Mouse (Mus musculus) intestine, embryonic 15.5 days (tissue): ENCODE results near the gene Obp2a. TPM values are rescaled to one million over a fixed set of nuclear protein-coding genes. Genes with fewer than 3 reads are reported as not detected.
"Not testable (repeated sequence)": the region's sequence is repeated elsewhere in the genome, so short reads cannot be mapped to it uniquely, and the experiment has no call there.

ENCODE experiments used
- ATAC-seq: fragments of 200-750 bp; cut with Nextera tagmentation; 2 replicates; pipeline ENCODE4 v1.8.0; 2017; ENCODE audit warnings: moderate TSS enrichment, moderate library complexity
- H3K27ac ChIP-seq: fragments of 300-500 bp; sonication (generic); 2 replicates; pipeline ENCODE4 v1.5.1; 2015; ENCODE audit warnings: mild to moderate bottlenecking, inconsistent platforms
- H3K27me3 ChIP-seq: fragments of 300-500 bp; sonication (generic); replicated peaks from 2 replicates; pipeline ENCODE4 v1.6.1; 2015; ENCODE audit warnings: inconsistent platforms
- H3K36me3 ChIP-seq: fragments of 300-500 bp; sonication (generic); 2 replicates; pipeline ENCODE4 v1.6.1; 2015; ENCODE audit warnings: inconsistent platforms
- H3K4me1 ChIP-seq: fragments of 300-500 bp; sonication (generic); replicated peaks from 2 replicates; pipeline ENCODE4 v1.6.1; 2015; ENCODE audit warnings: inconsistent platforms
- H3K4me2 ChIP-seq: fragments of 300-500 bp; sonication (generic); replicated peaks from 2 replicates; pipeline ENCODE4 v1.6.1; 2015; ENCODE audit warnings: mild to moderate bottlenecking, inconsistent platforms
- H3K4me3 ChIP-seq: fragments of 300-500 bp; sonication (generic); replicated peaks from 2 replicates; pipeline ENCODE4 v1.5.1; 2015; ENCODE audit warnings: inconsistent platforms
- H3K9ac ChIP-seq: fragments of 300-500 bp; sonication (generic); 2 replicates; pipeline ENCODE4 v1.6.1; 2015; ENCODE audit warnings: inconsistent platforms
- H3K9me3 ChIP-seq: fragments of 300-500 bp; sonication (generic); 2 replicates; pipeline ENCODE4 v1.6.1; 2016; ENCODE audit warnings: inconsistent platforms
- WGBS: fragments of 180-500 bp; shearing (Covaris S2); methylation state at CpG from one replicate; pipeline ENCODE4 v1.1.7; 2015; 5-methylcytosine and 5-hydroxymethylcytosine counted together
- polyA plus RNA-seq: library from polyadenylated mRNA; unstranded; fragments of >200 nt; fragmentation: Nextera tagmentation; extraction: Ambion mirVana; gene quantifications from 2 replicates; pipeline ENCODE4 v1.2.1, GENCODE M21; 2015

Obp2a gene
- polyA plus RNA-seq, 1 experiment from 2014 or later, result not detected

DNA sequence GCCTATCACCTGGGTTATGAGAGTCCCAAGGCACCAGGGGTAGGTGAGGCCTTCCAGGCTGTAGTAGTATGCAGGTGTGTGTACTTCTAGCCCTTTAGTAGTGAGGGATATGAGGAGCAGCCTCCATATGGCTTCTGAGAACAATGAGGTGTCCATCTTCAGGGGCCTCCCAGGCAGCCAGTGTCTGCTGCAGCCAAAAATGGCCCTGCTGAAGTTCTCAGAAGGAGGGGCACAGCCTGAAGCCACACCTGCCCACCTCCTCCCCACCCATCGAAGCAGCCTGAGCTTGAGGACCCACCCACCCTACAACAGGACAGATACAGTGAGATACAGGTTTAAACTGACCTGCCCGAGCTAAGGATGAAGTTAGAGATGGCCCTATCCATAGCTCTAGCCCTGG, 17.4 kb upstream of the Obp2a start, which contains the start of gene Lcn10:
Lcn10 (plus strand) TSS at position 301 of the 400 bp plus-strand sequence.
- no peak for ATAC-seq
- Histone ChIP-seq H3K4me2 (no peak within 1 kb of the TSS), H3K36me3 (no peaks in the 10 kb centered on the region), H3K27ac (no peak within 1 kb of the TSS), H3K9ac (no peak within 1 kb of the TSS), H3K4me1 (no peaks in the 10 kb centered on the region), H3K4me3 (no peak within 1 kb of the TSS), H3K9me3 (no peaks in the 10 kb centered on the region), H3K27me3 (no peaks in the 10 kb centered on the region)
- 69% methylated on average over 2 of the region's 2 CpGs for WGBS

DNA sequence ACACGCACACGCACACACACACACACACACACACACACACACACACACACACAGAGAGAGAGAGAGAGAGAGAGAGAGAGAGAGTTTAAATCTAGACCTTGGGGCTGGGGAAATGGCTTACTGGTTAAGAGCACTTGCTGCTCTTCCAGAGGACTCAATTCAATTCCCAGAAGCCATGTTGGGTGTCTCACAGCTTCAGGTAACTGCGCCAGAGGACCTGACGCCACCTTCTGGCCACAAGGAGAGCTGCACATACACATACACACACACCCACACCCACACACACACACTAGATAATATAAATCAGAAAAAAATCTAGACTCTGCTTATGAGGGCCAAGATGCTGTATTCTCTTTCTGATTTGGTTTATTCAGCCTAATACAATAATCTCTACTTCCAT, 12.9 kb upstream of the Obp2a start:
- no peaks in the 10 kb centered on the region for H3K4me1 ChIP-seq
- H3K36me3 ChIP-seq, result no peaks in the 10 kb centered on the region
- WGBS, result 52% methylated on average over 2 of the region's 4 CpGs

GRCm38 (mm10) chr2:25694605-25695004, 5.2 kb upstream of the Obp2a start:
- ATAC-seq, result peak; percentile 70
- Histone ChIP-seq H3K4me1 (no peaks in the 10 kb centered on the region), H3K9me3 (no peaks in the 10 kb centered on the region), H3K36me3 (no peaks in the 10 kb centered on the region), H3K27ac (no peak overlapping the region), H3K4me3 (no peak overlapping the region), H3K27me3 (no peaks in the 10 kb centered on the region), H3K9ac (no peak overlapping the region), H3K4me2 (no peak overlapping the region)

More for the DNA sequence above, 12.9 kb upstream of the Obp2a start:
- H3K27ac ChIP-seq, result no peak overlapping the region
- no peaks in the 10 kb centered on the region for H3K9me3 ChIP-seq
- H3K9ac ChIP-seq, result no peak overlapping the region
- no peak overlapping the region for H3K4me2 ChIP-seq
- no peaks in the 10 kb centered on the region for H3K27me3 ChIP-seq
- ATAC-seq, result no peak
- H3K4me3 ChIP-seq, result no peak overlapping the region

DNA sequence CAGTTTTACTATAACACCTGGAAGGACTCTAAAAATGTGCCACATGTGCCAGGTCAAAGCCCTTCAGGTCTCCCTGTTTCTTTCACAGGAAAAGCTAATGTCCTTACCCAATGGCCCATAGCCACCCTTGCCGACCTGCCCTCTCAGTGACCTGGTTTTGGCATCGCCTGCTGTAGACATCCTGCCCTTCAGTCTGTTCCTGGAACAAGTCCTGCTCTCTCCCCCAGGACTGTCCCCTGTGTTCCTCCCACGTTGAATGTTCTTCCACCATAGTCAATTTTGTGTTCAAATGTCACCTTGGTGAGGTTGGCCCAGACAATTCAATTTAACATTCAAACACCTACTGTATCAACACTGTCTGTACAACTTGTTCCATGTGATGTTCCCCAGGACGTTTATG, 2.9 kb upstream of the Obp2a start:
- Histone ChIP-seq H3K9ac (no peak overlapping the region), H3K4me1 (no peaks in the 10 kb centered on the region), H3K4me3 (no peak overlapping the region), H3K36me3 (no peaks in the 10 kb centered on the region), H3K27ac (no peak overlapping the region), H3K4me2 (no peak overlapping the region), H3K9me3 (no peaks in the 10 kb centered on the region), H3K27me3 (no peaks in the 10 kb centered on the region)
- WGBS, result 62% methylated on average over 4 of the region's 4 CpGs
- ATAC-seq, result no peak

DNA sequence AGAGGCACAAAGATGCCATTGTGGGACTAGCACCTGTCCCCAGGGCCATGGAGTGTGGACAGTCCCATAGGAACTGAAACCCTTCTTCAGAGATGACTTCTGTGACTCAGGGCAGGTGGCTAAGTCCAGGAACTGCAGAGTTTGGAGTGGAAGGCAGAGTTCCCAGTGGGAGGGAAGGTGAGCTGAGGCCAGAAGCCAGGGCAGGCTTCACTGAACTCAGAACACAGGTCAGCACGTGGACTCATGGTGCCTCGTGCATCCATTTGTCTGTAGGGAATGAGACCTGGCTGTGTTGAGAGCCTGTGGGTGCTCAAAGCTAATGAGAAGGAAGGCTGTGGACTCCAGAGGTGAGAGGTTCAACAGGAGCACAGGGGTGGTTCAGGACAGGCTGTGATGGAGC, 1.1 kb upstream of the Obp2a start:
- H3K27ac ChIP-seq, result no peak overlapping the region
- H3K36me3 ChIP-seq, result no peaks in the 10 kb centered on the region
- no peak overlapping the region for H3K4me2 ChIP-seq
- 88% methylated on average over 2 of the region's 2 CpGs for WGBS
- H3K27me3 ChIP-seq, result no peaks in the 10 kb centered on the region
- no peaks in the 10 kb centered on the region for H3K4me1 ChIP-seq
- H3K4me3 ChIP-seq, result no peak overlapping the region
- no peak for ATAC-seq
- H3K9ac ChIP-seq, result no peak overlapping the region
- no peaks in the 10 kb centered on the region for H3K9me3 ChIP-seq

DNA sequence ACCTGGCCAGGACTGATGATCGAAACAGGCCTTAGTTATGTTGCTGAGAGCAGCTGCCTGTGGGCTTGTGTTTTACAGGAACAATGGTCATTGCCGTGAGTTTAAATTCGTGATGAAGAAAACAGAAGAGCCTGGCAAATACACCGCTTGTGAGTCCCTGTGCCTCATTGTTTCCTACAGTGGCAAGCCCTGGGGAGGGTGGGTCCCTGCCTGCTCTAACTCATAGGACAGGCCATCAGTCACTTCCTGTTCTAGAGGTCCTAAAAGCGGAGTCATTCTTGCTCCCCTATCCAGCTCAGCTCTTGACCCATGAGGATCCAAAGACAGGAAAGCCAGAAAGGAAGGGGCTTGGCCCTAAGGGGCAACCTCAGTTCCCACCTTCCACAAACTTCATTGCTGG, 1.2 kb downstream of the Obp2a start:
- Histone ChIP-seq H3K9me3 (no peaks in the 10 kb centered on the region), H3K4me1 (no peaks in the 10 kb centered on the region), H3K27me3 (no peaks in the 10 kb centered on the region), H3K4me2 (no peak overlapping the region), H3K27ac (no peak overlapping the region), H3K9ac (no peak overlapping the region), H3K36me3 (no peaks in the 10 kb centered on the region), H3K4me3 (no peak overlapping the region)
- no peak for ATAC-seq
- WGBS, result 73% methylated on average over 5 of the region's 5 CpGs

DNA sequence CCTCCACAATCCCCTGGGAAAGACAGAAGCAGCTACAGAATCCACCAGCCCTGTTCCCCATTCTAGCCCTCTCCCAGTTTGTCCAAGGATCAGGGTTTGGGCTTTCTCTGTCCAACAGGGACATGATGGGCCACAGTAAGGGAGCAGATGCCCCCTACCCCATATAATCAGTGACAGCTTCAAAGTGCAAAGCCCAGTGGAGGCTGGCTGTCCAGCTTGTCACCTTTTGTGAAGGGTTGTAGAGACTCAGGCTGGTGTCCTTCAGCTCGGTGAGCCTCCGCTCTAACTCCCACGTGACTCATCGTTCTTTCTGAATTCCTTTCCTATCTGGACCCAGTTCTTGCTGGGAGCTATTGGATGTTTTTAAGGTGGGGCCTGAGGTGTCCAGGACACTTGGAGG, 3.9 kb downstream of the Obp2a start:
- H3K9me3 ChIP-seq, result no peaks in the 10 kb centered on the region
- no peak overlapping the region for H3K4me2 ChIP-seq
- H3K4me1 ChIP-seq, result peaks cover 8% of the 10 kb centered on the region
- 69% methylated on average over 4 of the region's 4 CpGs for WGBS
- no peak overlapping the region for H3K4me3 ChIP-seq
- no peaks in the 10 kb centered on the region for H3K27me3 ChIP-seq
- no peak overlapping the region for H3K27ac ChIP-seq
- no peak overlapping the region for H3K9ac ChIP-seq
- peaks cover 3% of the 10 kb centered on the region; the same call in 1 of the 2 replicates for H3K36me3 ChIP-seq
- ATAC-seq, result no peak

DNA sequence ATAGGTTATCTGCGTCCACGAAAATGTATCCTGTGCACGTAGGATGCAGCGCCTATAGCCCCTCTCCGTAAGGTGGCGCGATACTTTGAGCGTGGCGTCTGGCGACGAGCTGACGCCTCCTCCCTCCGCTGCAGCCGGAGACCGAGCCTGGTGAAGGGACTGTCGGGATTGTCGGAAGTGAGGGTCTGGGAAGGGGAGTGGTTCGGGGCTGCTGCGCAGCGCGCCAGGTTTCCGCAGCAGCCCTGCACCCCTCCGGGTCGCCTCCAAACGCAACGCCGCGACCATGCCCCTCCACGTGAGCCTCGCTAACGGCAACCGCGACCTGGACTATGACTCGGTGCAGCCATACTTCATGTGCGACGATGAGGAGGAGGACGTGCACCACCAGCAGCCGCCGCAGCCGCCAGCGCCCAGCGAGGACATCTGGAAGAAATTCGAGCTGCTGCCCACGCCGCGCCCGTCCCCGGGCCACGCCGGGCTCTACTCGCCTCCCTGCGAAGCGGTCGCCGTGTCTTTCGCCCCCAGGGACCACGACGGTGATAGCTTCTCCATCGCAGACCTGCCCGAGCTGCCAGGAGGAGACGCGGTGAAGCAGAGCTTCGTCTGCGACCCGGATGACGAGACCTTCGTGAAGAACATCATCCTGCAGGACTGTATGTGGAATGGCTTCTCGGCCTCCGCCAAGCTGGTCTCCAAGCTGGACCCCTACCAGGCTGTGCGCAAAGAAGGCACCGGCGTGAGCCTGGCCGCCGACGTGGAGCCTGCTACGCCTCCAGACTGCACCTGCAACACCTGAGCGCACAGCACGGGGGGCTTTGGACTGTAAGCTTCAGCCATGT, 7.0 kb downstream of the Obp2a start, which contains the start of gene Bmyc:
Bmyc (plus strand) TSS at position 97 of the 839 bp plus-strand sequence.
- H3K4me3 ChIP-seq, result peak within 1 kb of the TSS; percentile 75
- H3K9ac ChIP-seq, result peak within 1 kb of the TSS; percentile 84
- peak within 1 kb of the TSS; percentile 81 for H3K27ac ChIP-seq
- peak; percentile 93 for ATAC-seq
- peaks cover 3% of the 10 kb centered on the region; the same call in 1 of the 2 replicates for H3K36me3 ChIP-seq
- WGBS, result under 1% methylated on average over 78 of the region's 78 CpGs
- no peaks in the 10 kb centered on the region for H3K27me3 ChIP-seq
- H3K9me3 ChIP-seq, result no peaks in the 10 kb centered on the region
- H3K4me2 ChIP-seq, result peak within 1 kb of the TSS; percentile 90
- H3K4me1 ChIP-seq, result peaks cover 10% of the 10 kb centered on the region

DNA sequence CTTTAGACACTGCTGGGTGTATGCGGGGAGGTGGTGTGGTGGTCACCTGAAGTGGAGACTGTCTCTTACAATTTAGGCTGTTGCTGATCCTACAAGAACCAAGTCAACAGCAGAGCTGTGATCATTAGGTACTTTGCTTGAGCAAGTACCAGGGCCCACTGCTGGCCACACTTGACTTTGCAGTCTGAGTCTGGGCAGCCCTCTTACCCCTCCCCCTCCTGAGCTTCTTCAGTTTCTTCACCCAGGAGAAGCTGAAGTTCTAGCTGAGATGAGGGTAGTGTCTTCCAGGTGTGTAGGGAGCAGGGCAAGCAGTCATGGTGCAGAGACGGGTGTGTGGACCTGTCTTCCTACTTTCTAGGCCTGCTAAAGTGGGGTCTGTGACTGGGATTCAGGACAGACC, 8.3 kb downstream of the Obp2a start:
- Histone ChIP-seq H3K27me3 (no peaks in the 10 kb centered on the region), H3K4me3 (0 out of 2 replicates have a peak overlapping the region, but pooled peaks have one; percentile 8), H3K9me3 (no peaks in the 10 kb centered on the region), H3K27ac (no peak overlapping the region), H3K4me1 (peaks cover 12% of the 10 kb centered on the region), H3K4me2 (peak overlapping the region; percentile 40), H3K9ac (no peak overlapping the region), H3K36me3 (peaks cover 3% of the 10 kb centered on the region; the same call in 1 of the 2 replicates)
- 68% methylated on average over 2 of the region's 2 CpGs for WGBS
- ATAC-seq, result no peak

DNA sequence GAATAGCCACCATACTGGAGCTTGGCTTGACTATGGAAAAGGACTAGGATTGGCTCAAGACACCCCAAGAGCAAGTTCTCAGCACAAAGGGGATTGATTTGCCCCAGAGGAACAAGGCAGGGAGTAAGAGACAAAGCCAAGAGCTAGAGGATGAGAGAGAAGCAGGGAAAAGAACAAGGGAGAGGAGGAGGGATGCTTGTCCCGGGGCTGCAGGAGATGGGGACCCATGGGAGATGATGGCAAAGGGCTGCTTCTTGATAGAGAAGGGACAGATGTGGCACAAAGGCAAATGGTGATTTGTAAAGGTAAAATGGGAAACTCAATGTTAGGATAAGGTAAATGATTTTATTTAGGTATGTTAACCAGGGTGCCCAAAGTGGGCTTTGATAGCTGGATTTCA, 9.2 kb downstream of the Obp2a start:
- Histone ChIP-seq H3K4me1 (peaks cover 12% of the 10 kb centered on the region), H3K4me2 (peak overlapping the region; percentile 40; the same call in 1 of the 2 replicates)
- 89% methylated on average over 1 of the region's 1 CpGs for WGBS
- not testable (repeated sequence) for ATAC-seq, H3K27ac ChIP-seq, H3K9me3 ChIP-seq, H3K4me3 ChIP-seq, H3K36me3 ChIP-seq, H3K27me3 ChIP-seq, H3K9ac ChIP-seq

DNA sequence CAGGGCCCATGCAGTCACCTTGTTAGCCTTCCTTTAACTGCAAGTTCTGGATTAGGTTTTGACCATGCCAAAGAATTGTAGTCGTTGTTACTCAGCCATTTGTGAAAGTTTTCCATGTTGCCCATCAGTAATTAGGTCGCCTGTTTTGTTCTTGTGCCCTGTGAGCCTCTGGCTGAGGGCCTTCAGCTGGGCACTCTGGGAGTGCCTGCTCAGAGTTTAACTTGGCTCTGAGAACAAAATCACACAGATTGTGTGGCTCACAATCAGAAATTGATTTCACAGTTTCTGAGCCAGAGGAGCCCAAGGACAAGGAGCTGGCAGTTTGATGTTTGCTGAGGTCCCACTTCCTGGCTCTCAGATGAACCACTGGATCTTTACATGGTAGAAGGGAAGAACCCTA, 9.9 kb downstream of the Obp2a start:
- not testable (repeated sequence) for H3K36me3 ChIP-seq, H3K27me3 ChIP-seq, H3K9me3 ChIP-seq, H3K27ac ChIP-seq, H3K4me2 ChIP-seq, H3K9ac ChIP-seq, H3K4me3 ChIP-seq, ATAC-seq
- 66% methylated on average over 2 of the region's 2 CpGs for WGBS
- peaks cover 12% of the 10 kb centered on the region for H3K4me1 ChIP-seq

DNA sequence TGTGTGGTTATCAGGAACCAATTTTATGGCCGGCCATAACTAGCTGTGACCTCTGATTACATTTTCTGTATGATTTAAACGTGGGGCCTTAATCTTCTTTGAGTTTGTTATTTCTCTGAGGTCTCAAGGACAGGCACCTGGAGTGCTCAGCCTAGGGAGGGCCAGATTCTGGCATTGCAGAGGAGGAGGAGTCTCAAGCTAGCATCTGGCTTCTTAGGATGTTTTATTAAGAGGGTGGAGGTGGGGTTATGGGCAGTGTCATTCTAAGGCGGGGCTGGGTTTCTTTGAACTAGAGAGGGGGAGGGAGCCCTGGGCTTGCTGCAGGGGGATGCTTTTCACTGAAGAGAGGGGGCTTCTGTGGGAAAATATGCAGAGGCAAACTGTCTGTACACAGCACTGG, 11.8 kb downstream of the Obp2a start:
- not testable (repeated sequence) for H3K9me3 ChIP-seq, H3K4me3 ChIP-seq, H3K4me2 ChIP-seq, H3K36me3 ChIP-seq, H3K27me3 ChIP-seq, H3K9ac ChIP-seq
- ATAC-seq, result peak; percentile 55
- H3K4me1 ChIP-seq, result peaks cover 12% of the 10 kb centered on the region
- 11% methylated on average over 3 of the region's 3 CpGs for WGBS
- H3K27ac ChIP-seq, result 0 out of 2 replicates have a peak overlapping the region, but pooled peaks have one; percentile 32

DNA sequence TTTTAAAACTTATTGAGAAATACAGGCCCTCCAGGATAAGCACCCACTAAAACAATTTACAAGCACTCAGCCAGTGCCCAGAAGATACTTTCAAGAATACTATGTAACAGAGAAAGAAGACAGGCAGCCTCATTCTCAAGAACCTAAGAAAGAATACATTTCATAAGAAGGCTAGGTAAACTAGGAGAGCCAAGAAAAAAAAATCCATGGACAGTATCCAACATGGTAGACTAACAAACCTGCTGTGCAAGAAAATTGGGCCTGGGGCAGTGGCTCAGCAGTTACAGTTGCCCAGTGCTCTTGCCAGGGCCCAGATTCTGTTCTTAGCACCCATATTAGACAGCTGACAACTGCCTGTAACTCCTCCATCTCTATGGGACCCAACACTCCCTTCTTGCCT, 17.4 kb downstream of the Obp2a start:
- Histone ChIP-seq H3K9me3 (no peaks in the 10 kb centered on the region), H3K9ac (no peak overlapping the region), H3K27ac (no peak overlapping the region), H3K36me3 (no peaks in the 10 kb centered on the region), H3K4me3 (no peak overlapping the region), H3K4me2 (no peak overlapping the region), H3K27me3 (no peaks in the 10 kb centered on the region), H3K4me1 (no peaks in the 10 kb centered on the region)
- ATAC-seq, result no peak
